Mouse (Mus musculus) embryo, embryonic 11.5 days (tissue): ENCODE results near the gene Jade3.

Experiments
- DNase-seq: peaks from one replicate; pipeline ENCODE4 v3.0.0-alpha.2; 2012; ENCODE audit warnings: low read depth, low spot score

Gene Jade3

DNA sequence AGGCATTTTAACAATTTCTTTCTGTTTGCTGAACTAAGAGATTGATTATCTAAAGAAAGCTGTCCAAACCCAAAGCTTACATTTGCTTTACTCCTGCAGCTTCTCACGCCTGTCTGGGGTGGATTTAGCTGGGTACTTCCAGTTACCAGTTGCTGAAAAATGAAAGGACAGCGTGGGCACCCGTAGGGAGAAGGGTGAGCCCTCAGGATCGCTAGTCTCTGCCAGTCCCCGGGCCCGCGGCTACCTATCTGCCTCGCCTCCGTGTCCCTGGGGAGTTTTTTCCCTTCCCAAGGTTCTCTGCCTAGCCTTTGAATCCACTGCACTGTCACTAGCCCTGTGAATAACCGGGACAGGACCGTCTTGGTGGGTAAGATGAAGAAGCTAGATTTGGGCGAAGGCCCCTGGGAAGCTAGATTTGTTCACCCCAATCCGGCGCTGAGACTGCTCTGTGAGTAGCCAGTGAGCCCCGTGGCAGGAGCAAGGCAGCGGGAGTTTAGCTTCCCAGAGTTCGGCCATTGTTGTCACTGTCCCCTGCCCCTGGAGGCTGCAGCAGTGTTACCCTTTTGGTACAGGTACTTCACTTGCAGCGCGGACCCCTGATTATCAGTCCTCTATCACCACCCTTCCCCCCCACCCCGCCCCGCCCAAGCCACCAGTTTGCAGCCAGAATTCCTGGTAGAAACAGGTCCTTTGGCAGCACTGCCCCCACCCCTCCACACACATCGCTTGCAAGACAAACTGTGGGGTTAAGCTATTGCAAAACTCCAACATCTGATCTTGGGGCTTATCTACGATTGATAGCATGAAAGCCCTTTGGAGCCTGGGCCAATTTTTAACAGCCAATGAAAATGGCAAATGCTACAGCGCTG lies 122.8 kb downstream of the Jade3 start:
- no peak for DNase-seq

DNA sequence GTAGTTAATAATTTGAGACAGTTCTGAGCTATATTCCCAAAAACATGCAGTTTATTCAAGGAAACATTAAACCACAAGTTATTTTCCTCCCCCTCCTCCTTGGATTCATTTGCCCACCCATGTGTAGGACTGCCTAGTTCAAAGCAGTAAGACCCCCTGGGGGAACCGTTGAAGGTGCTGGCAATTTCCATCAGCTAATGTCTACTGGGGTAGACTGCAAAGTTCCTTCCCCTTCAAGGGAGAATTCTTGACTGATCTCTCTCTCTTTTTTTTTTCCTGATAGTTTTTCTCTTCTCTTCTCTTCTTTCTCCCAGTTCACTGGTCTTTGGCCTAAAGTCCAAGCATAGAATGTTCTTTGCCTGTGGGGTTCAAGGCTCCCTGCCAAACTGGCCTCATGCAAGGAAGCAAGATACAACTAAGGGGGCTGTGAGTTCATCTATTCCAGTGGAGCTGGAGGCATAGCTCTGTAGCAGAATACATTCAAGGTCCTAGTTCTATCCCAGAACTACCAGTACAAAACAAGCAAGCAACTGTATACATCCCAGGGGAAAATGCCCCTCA lies 123.5 kb downstream of the Jade3 start:
- no peak for DNase-seq

GRCm38 (mm10) chrX:20549532-20549931 lies 124.0 kb downstream of the Jade3 start, which contains the start of gene Rgn:
TSS of gene Rgn (plus strand) at chrX:20549787.
- no peak for DNase-seq

GRCm38 (mm10) chrX:20552199-20552598 lies 126.7 kb downstream of the Jade3 start:
- DNase-seq = no peak

DNA sequence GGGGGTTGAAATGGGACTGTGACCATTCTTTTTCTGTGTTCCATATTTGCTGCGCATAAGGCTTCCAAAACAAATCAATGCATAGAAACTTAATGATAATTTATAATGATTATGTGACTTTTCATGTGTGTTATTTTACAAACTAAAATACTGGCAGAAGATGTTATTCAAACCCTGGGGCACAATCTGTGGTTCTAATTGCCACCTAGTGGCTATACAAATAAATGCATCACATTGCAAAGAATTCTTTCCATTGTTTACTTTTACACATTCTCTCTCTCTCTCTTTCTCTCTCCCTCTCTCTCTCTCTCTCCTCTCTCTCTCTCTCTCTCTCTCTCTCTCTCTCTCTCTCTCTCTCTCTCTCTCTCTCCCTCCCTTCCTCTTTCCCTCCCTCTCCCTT lies 136.4 kb downstream of the Jade3 start:
- DNase-seq = no peak

- no peak for DNase-seq
These were observed 138.5 kb downstream of the Jade3 start for GRCm38 (mm10) chrX:20563941-20564340.
